Mouse (Mus musculus) C2C12 (cell line): ENCODE data around the gene Prm1.
"Not testable (repeated sequence)": the region's sequence is repeated elsewhere in the genome, so short reads cannot be mapped to it uniquely, and the experiment has no call there.

Experiments used
- CEBPB ChIP-seq: IDR thresholded peaks from one replicate; pipeline ENCODE4 v1.6.1; 2011; ENCODE audit warnings: low read depth, mild to moderate bottlenecking, control low read depth, moderate library complexity
- CTCF ChIP-seq: IDR thresholded peaks from one replicate; pipeline ENCODE4 v1.5.1; 2011; ENCODE audit not compliant: control insufficient read depth, insufficient read depth, insufficient read length
- MAX ChIP-seq: IDR thresholded peaks from one replicate; pipeline ENCODE4 v1.6.1; 2011; ENCODE audit warnings: mild to moderate bottlenecking, control low read depth

- not testable (repeated sequence) for TF ChIP-seq CEBPB, CTCF, MAX
These were observed 46.6 kb upstream of the Prm1 start for GRCm38 (mm10) chr16:10852216-10852615.
